Comparison of ENCODE assay signal across 20 mouse cellular contexts in genomic region chr5:31959886-31960285, GRCm38 (mm10).
DNase-seq lines count a peak whose midpoint lies in the region; ATAC-seq and TF ChIP-seq lines count a peak whose summit lies in the region.
"Had no signal": no experiment of that assay in that cellular context is flagged by ENCODE, and none has a peak within 500 bp of the region (broad histone marks: within the 10 kb centered on the region; RNA-seq: fewer than 3 reads in every experiment).

No protein-coding gene starts in this region.

- H3K9ac ChIP-seq in hindbrain, embryonic 14.5 days = no peak overlapping the region
- H3K9ac ChIP-seq: embryonic facial prominence, embryonic 12.5 days; heart, embryonic 13.5 days; neural tube, embryonic 13.5 days had no signal

- H3K9me3 ChIP-seq in hindbrain, embryonic 14.5 days (ENCODE audit: control insufficient read depth, low read length) = no peaks in the 10 kb centered on the region
- H3K9me3 ChIP-seq: embryonic facial prominence, embryonic 12.5 days; G1E; heart, embryonic 13.5 days; neural tube, embryonic 13.5 days had no signal

- no peak for TF ChIP-seq POLR2A in kidney, adult 2 months (IDR thresholded peaks at IDR 0.05; ENCODE audit: low read depth, low read length)

- DNase-seq in cerebellum, adult 11-12 months = peak; percentile 7
- no peak for DNase-seq in cerebellum, adult 11 months
- DNase-seq in kidney, adult 2 months = peak; percentile 39
- DNase-seq in kidney, postnatal 4 days = no peak
- peak; percentile 49 for DNase-seq in brain, adult 2 months (ENCODE audit: low read depth, low spot score)
- DNase-seq in cerebellum, postnatal 36 days = peak; percentile 18 to 23
- no peak for DNase-seq in frontal cortex, postnatal 10 days (ENCODE audit: low spot score in 2 of 2)
- no peak for DNase-seq in hindbrain, embryonic 14.5 days (ENCODE audit: low spot score)
- DNase-seq: gastrocnemius, postnatal 36 days; heart, postnatal 36 days; left cerebral cortex, postnatal 4 days; right cerebral cortex, postnatal 4 days; thymus, postnatal 36 days had no signal

- no peaks in the 10 kb centered on the region for H3K4me1 ChIP-seq in kidney, adult 2 months (ENCODE audit: control insufficient read depth, insufficient read depth, low read length)
- H3K4me1 ChIP-seq in hindbrain, embryonic 14.5 days (replicated peaks; ENCODE audit: control insufficient read depth, insufficient read depth, low read length) = no peaks in the 10 kb centered on the region; the same call in 1 of the 2 replicates
- H3K4me1 ChIP-seq: embryonic facial prominence, embryonic 12.5 days; neural tube, embryonic 13.5 days had no signal

- ATAC-seq in hindbrain, embryonic 14.5 days (ENCODE audit: low FRiP score) = no peak
- ATAC-seq: CD4-positive, CD25-positive, alpha-beta regulatory T cell, adult 4 months; hindbrain, postnatal 0 days had no signal

- H3K36me3 ChIP-seq in kidney, adult 2 months (ENCODE audit: control insufficient read depth, insufficient read depth, low read length) = no peaks in the 10 kb centered on the region
- H3K36me3 ChIP-seq in hindbrain, embryonic 14.5 days (replicated peaks; ENCODE audit: control insufficient read depth, insufficient read depth) = no peaks in the 10 kb centered on the region
- H3K36me3 ChIP-seq: embryonic facial prominence, embryonic 12.5 days; heart, embryonic 13.5 days; neural tube, embryonic 13.5 days had no signal

- 73% methylated on average over 8 of the region's 8 CpGs for WGBS in kidney, adult 2 months
- 79% methylated on average over 8 of the region's 8 CpGs for WGBS in hindbrain, embryonic 14.5 days

- H3K4me2 ChIP-seq in hindbrain, embryonic 14.5 days (replicated peaks) = no peak overlapping the region
- H3K4me2 ChIP-seq: embryonic facial prominence, embryonic 12.5 days; heart, embryonic 13.5 days; neural tube, embryonic 13.5 days had no signal

- H3K27ac ChIP-seq in kidney, adult 2 months (ENCODE audit: insufficient read depth, low read depth, low read length) = no peak overlapping the region
- no peak overlapping the region for H3K27ac ChIP-seq in hindbrain, embryonic 14.5 days
- H3K27ac ChIP-seq: embryonic facial prominence, embryonic 12.5 days; heart, embryonic 13.5 days; hindbrain, postnatal 0 days; kidney, postnatal 0 days; neural tube, embryonic 13.5 days had no signal

- H3K4me3 ChIP-seq in kidney, adult 2 months (ENCODE audit: insufficient read depth, low read depth, low read length) = no peak overlapping the region
- no peak overlapping the region for H3K4me3 ChIP-seq in hindbrain, embryonic 14.5 days (replicated peaks; ENCODE audit: low read length)
- H3K4me3 ChIP-seq: embryonic facial prominence, embryonic 12.5 days; heart, embryonic 13.5 days; neural tube, embryonic 13.5 days had no signal

- no peaks in the 10 kb centered on the region for H3K27me3 ChIP-seq in kidney, adult 2 months (replicated peaks; ENCODE audit: control insufficient read depth, insufficient read depth, low read length)
- no peaks in the 10 kb centered on the region for H3K27me3 ChIP-seq in hindbrain, embryonic 14.5 days (ENCODE audit: control insufficient read depth, insufficient read depth, low read length)
- H3K27me3 ChIP-seq: embryonic facial prominence, embryonic 12.5 days; heart, embryonic 13.5 days; neural tube, embryonic 13.5 days had no signal

- TF ChIP-seq CTCF in kidney, adult 2 months (conservative IDR thresholded peaks at IDR 0.05; ENCODE audit: insufficient read depth, insufficient read length, low read depth, low read length) = no peak

Comparison
In these comparisons a context has a peak if more than half of its experiments do, and no peak if none do; other contexts are left out.
1. DNase-seq: peak in cerebellum, adult 11-12 months (single experiment), kidney, adult 2 months (single experiment), brain, adult 2 months (single experiment) and cerebellum, postnatal 36 days (2 of 2); none in cerebellum, adult 11 months (single experiment), kidney, postnatal 4 days (0 of 2), frontal cortex, postnatal 10 days (0 of 2) and hindbrain, embryonic 14.5 days (single experiment).